Mouse (Mus musculus) liver, embryonic 14.5 days (tissue): ENCODE measurements around the gene Ppp1r13l. TPM values are rescaled to one million over a fixed set of nuclear protein-coding genes. Genes with fewer than 3 reads are reported as not detected.

ENCODE experiments used
- ATAC-seq: fragments of 200-750 bp; cut with Nextera tagmentation; 2 replicates; pipeline ENCODE4 v1.8.0; 2017; ENCODE audit warnings: moderate number of reproducible peaks, mild to moderate bottlenecking, moderate library complexity; ENCODE audit not compliant: insufficient read depth
- DNase-seq, 3 experiments: peaks; one replicate each; pipeline ENCODE4 v3.0.0-alpha.2; 2012 to 2013; ENCODE audit warnings: low read depth in 3 of 3, low spot score in 3 of 3
- H3K27ac ChIP-seq: fragments of 300-500 bp; sonication (generic); 2 replicates; pipeline ENCODE4 v1.5.1; 2014; ENCODE audit warnings: moderate library complexity, mild to moderate bottlenecking, control low read depth, inconsistent platforms
- H3K27me3 ChIP-seq: fragments of 300-500 bp; sonication (generic); 2 replicates; pipeline ENCODE4 v1.6.1; 2014; ENCODE audit warnings: mild to moderate bottlenecking, low read length, moderate library complexity; ENCODE audit not compliant: control insufficient read depth, insufficient read depth
- H3K36me3 ChIP-seq: fragments of 300-500 bp; sonication (generic); replicated peaks from 2 replicates; pipeline ENCODE4 v1.6.1; 2014; ENCODE audit warnings: low read depth; ENCODE audit not compliant: control insufficient read depth, insufficient read depth
- H3K4me1 ChIP-seq, 2 experiments: fragments of 200-500 bp in 1 of 2; fragments of 300-500 bp in 1 of 2; sonication (generic) in 1 of 2; replicated peaks; 2 replicates each; pipeline ENCODE4 v1.6.1; 2012 to 2014; ENCODE audit warnings: antibody characterized with exemption in 1 of 2, inconsistent platforms in 1 of 2, low read length in 1 of 2; ENCODE audit not compliant: control insufficient read depth in 2 of 2, insufficient read depth in 2 of 2
- H3K4me2 ChIP-seq: fragments of 300-500 bp; sonication (generic); 2 replicates; pipeline ENCODE4 v1.6.1; 2014; ENCODE audit warnings: low read depth, mild to moderate bottlenecking, control low read depth, moderate library complexity
- H3K4me3 ChIP-seq, 2 experiments: fragments of 200-500 bp in 1 of 2; fragments of 300-500 bp in 1 of 2; sonication (generic) in 1 of 2; 2 replicates each; pipeline ENCODE4 v1.5.1; 2012 to 2014; ENCODE audit warnings: low read depth in 2 of 2, low read length in 2 of 2, mild to moderate bottlenecking in 2 of 2, control low read depth in 1 of 2, inconsistent platforms in 1 of 2, moderate library complexity in 1 of 2; ENCODE audit not compliant: insufficient read depth in 1 of 2
- H3K9ac ChIP-seq: fragments of 300-500 bp; sonication (generic); replicated peaks from 2 replicates; pipeline ENCODE4 v1.6.1; 2014; ENCODE audit warnings: mild to moderate bottlenecking, control low read depth, moderate library complexity
- H3K9me3 ChIP-seq: fragments of 300-500 bp; sonication (generic); 2 replicates; pipeline ENCODE4 v1.6.1; 2016; ENCODE audit warnings: low read length, mixed read lengths; ENCODE audit not compliant: control insufficient read depth
- CTCF ChIP-seq: IDR thresholded peaks from 2 replicates; pipeline ENCODE4 v1.5.1; 2016; ENCODE audit warnings: antibody characterized with exemption, low read depth, control low read depth
- EP300 ChIP-seq: IDR thresholded peaks from 2 replicates; pipeline ENCODE4 v1.6.1; 2016; ENCODE audit warnings: antibody characterized with exemption, low read depth
- WGBS: fragments of 180-500 bp; shearing (Covaris S2); extraction: QIAGEN DNeasy Blood & Tissue Kit; methylation state at CpG from one replicate; pipeline ENCODE4 v1.1.7; 2014; ENCODE audit not compliant: insufficient replicate concordance; 5-methylcytosine and 5-hydroxymethylcytosine counted together
- polyA plus RNA-seq, 2 experiments: library from polyadenylated mRNA; depleted of rRNA in 1 of 2; stranded (reverse) in 1 of 2; unstranded in 1 of 2; fragments of >200 nt; fragmentation: Nextera tagmentation in 1 of 2; extraction: Ambion mirVana in 1 of 2; gene quantifications; 2 replicates each; pipeline versions ENCODE4 v1.2.1 to v1.2.3; 2012 to 2014

Gene Ppp1r13l
- polyA plus RNA-seq, 2 experiments: 0.65 to 2.3 TPM

GRCm38 (mm10) chr7:19326359-19326758 is 33.2 kb upstream of the Ppp1r13l start:
- peaks cover 13 to 17% of the 10 kb centered on the region in 2 experiments for H3K4me1 ChIP-seq
- WGBS: 2% methylated on average over 20 of the region's 20 CpGs
- H3K36me3 ChIP-seq: no peaks in the 10 kb centered on the region
- TF ChIP-seq CTCF (no peak), EP300 (no peak)
- peaks cover 3% of the 10 kb centered on the region; the same call in 1 of the 2 replicates for H3K27me3 ChIP-seq
- peak overlapping the region; percentile 75 for H3K4me2 ChIP-seq
- no peak overlapping the region for H3K9ac ChIP-seq
- no peaks in the 10 kb centered on the region for H3K9me3 ChIP-seq
- no peak overlapping the region for H3K27ac ChIP-seq
- peak overlapping the region in 1 of 2 experiments; percentile 42; a peak in 2 of 4 replicates for H3K4me3 ChIP-seq
- DNase-seq: peak; percentile 61 to 85 (median 65)
- ATAC-seq: peak; percentile 53

DNA sequence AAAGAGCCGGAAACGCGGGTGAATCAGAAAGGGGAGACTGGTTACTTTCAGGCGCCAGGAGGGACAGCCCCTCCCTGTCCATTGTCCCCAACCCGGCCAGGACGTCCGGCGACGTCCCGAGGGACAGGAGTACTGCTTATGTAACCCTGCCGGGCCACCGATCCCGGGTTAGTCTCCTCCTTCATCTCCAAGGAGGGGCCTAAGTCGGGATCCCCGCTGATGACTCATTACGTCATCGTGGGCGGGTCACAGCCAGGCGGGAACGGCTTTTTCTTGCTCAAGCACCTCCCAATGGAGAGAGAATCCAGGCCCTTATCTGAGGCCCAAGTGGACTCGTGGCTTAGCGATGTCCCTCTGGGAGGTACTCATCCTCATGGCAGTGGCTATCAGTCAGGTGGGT is 32.4 kb upstream of the Ppp1r13l start:
- H3K9me3 ChIP-seq: no peaks in the 10 kb centered on the region
- no peak overlapping the region for H3K27ac ChIP-seq
- no peaks in the 10 kb centered on the region; the same call in 1 of the 2 replicates for H3K27me3 ChIP-seq
- ATAC-seq: peak; percentile 76
- H3K4me3 ChIP-seq: peak overlapping the region; percentile 12 to 42
- peak overlapping the region; percentile 75 for H3K4me2 ChIP-seq
- DNase-seq: peak; percentile 73 to 93 (median 74)
- peaks cover 13 to 17% of the 10 kb centered on the region in 2 experiments for H3K4me1 ChIP-seq
- no peak for TF ChIP-seq CTCF
- TF ChIP-seq EP300: no peak
- 1% methylated on average over 22 of the region's 22 CpGs for WGBS
- H3K9ac ChIP-seq: peak overlapping the region; percentile 43
- no peaks in the 10 kb centered on the region for H3K36me3 ChIP-seq

GRCm38 (mm10) chr7:19327782-19328181 is 31.8 kb upstream of the Ppp1r13l start:
- 59% methylated on average over 5 of the region's 5 CpGs for WGBS
- no peak for DNase-seq
- TF ChIP-seq CTCF: no peak
- TF ChIP-seq EP300: no peak
- no peak overlapping the region for H3K9ac ChIP-seq
- ATAC-seq: no peak
- peaks cover 3% of the 10 kb centered on the region for H3K27me3 ChIP-seq
- H3K36me3 ChIP-seq: no peaks in the 10 kb centered on the region
- H3K4me2 ChIP-seq: peak overlapping the region; percentile 75; the same call in 1 of the 2 replicates
- no peaks in the 10 kb centered on the region for H3K9me3 ChIP-seq
- peaks cover 16 to 17% of the 10 kb centered on the region in 2 experiments for H3K4me1 ChIP-seq
- no peak overlapping the region for H3K4me3 ChIP-seq
- H3K27ac ChIP-seq: no peak overlapping the region

DNA sequence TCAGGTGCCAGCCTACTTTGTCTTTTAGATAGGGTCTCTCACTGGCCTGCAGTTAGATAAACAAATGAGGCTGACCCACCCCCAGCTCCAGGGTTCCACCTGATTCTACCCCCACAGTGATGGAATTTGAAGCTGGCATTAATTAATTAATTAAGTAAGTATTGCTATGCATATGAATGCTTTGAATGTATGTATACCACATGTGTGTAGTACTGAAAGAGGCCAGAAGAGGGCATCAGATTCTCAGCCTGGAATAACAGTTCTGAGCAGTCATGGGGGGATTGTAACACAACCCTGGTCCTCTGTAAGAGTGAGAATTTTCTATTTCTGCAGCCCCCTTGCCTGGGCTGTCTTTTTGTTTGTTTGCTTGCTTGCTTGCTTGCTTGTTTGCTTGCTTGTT is 31.1 kb upstream of the Ppp1r13l start:
- H3K27ac ChIP-seq: no peak overlapping the region
- no peaks in the 10 kb centered on the region for H3K36me3 ChIP-seq
- H3K4me3 ChIP-seq: no peak overlapping the region
- TF ChIP-seq EP300 (no peak), CTCF (peak; percentile 55)
- peaks cover 16 to 17% of the 10 kb centered on the region in 2 experiments for H3K4me1 ChIP-seq
- ATAC-seq (no peak), DNase-seq (no peak)
- H3K9ac ChIP-seq: no peak overlapping the region
- H3K4me2 ChIP-seq: no peak overlapping the region
- no peaks in the 10 kb centered on the region for H3K9me3 ChIP-seq
- H3K27me3 ChIP-seq: peaks cover 4% of the 10 kb centered on the region

GRCm38 (mm10) chr7:19331910-19332309 is 27.6 kb upstream of the Ppp1r13l start:
- ATAC-seq (no peak), DNase-seq (no peak)
- Histone ChIP-seq H3K27ac (no peak overlapping the region), H3K4me1 (peaks cover 9 to 11% of the 10 kb centered on the region in 2 experiments), H3K9ac (no peak overlapping the region), H3K27me3 (peaks cover 4% of the 10 kb centered on the region), H3K4me3 (no peak overlapping the region), H3K36me3 (no peaks in the 10 kb centered on the region), H3K9me3 (no peaks in the 10 kb centered on the region), H3K4me2 (no peak overlapping the region)
- WGBS: 34% methylated on average over 2 of the region's 2 CpGs
- TF ChIP-seq CTCF: no peak
- TF ChIP-seq EP300: no peak
